Mouse (Mus musculus) heart, embryonic 12.5 days (tissue): ENCODE measurements around the gene Parva. TPM values are rescaled to one million over a fixed set of nuclear protein-coding genes. Genes with fewer than 3 reads are reported as not detected.

Source experiments
- ATAC-seq: fragments of 200-750 bp; cut with Nextera tagmentation; 2 replicates; pipeline ENCODE4 v1.8.0; 2017; ENCODE audit warnings: moderate TSS enrichment, moderate library complexity; ENCODE audit not compliant: insufficient number of reproducible peaks, low FRiP score
- H3K27ac ChIP-seq: fragments of 300-500 bp; sonication (generic); 2 replicates; pipeline ENCODE4 v1.5.1; 2016; ENCODE audit warnings: mild to moderate bottlenecking, moderate library complexity; ENCODE audit not compliant: poor library complexity, severe bottlenecking
- H3K27me3 ChIP-seq: fragments of 300-500 bp; sonication (generic); replicated peaks from 2 replicates; pipeline ENCODE4 v1.6.1; 2016; ENCODE audit warnings: mild to moderate bottlenecking, moderate library complexity
- H3K36me3 ChIP-seq: fragments of 300-500 bp; sonication (generic); 2 replicates; pipeline ENCODE4 v1.6.1; 2016; ENCODE audit warnings: mild to moderate bottlenecking, moderate library complexity
- H3K4me1 ChIP-seq: fragments of 300-500 bp; sonication (generic); replicated peaks from 2 replicates; pipeline ENCODE4 v1.6.1; 2016; ENCODE audit warnings: mild to moderate bottlenecking
- H3K4me2 ChIP-seq: fragments of 300-500 bp; sonication (generic); 2 replicates; pipeline ENCODE4 v1.6.1; 2016; ENCODE audit warnings: mild to moderate bottlenecking, moderate library complexity
- H3K4me3 ChIP-seq: fragments of 300-500 bp; sonication (generic); 2 replicates; pipeline ENCODE4 v1.5.1; 2016; ENCODE audit warnings: mild to moderate bottlenecking
- H3K9ac ChIP-seq: fragments of 300-500 bp; sonication (generic); 2 replicates; pipeline ENCODE4 v1.6.1; 2016; ENCODE audit warnings: mild to moderate bottlenecking, moderate library complexity
- H3K9me3 ChIP-seq: fragments of 300-500 bp; sonication (generic); replicated peaks from 2 replicates; pipeline ENCODE4 v1.6.1; 2016; ENCODE audit warnings: mild to moderate bottlenecking, moderate library complexity
- WGBS: fragments of 180-500 bp; shearing (Covaris S2); methylation state at CpG from one replicate; pipeline ENCODE4 v1.1.7; 2016; 5-methylcytosine and 5-hydroxymethylcytosine counted together
- polyA plus RNA-seq: library from polyadenylated mRNA; unstranded; fragments of >200 nt; fragmentation: Nextera tagmentation; extraction: Ambion mirVana; gene quantifications from 2 replicates; pipeline ENCODE4 v1.2.1, GENCODE M21; 2016

The Parva gene
- polyA plus RNA-seq, 1 experiment from 2014 or later: 103 TPM

GRCm38 (mm10) chr7:112426811-112427210 is 494 bp upstream of the Parva start:
- Histone ChIP-seq H3K27ac (peak overlapping the region; percentile 99), H3K9me3 (0 out of 2 replicates have a peak, but pooled peaks cover 4% of the 10 kb centered on the region), H3K4me2 (peak overlapping the region; percentile 74), H3K4me1 (peaks cover 24% of the 10 kb centered on the region), H3K9ac (peak overlapping the region; percentile 96; the same call in 1 of the 2 replicates), H3K36me3 (peaks cover 3% of the 10 kb centered on the region; the same call in 1 of the 2 replicates), H3K27me3 (no peaks in the 10 kb centered on the region), H3K4me3 (peak overlapping the region; percentile 77; the same call in 1 of the 2 replicates)
- no peak for ATAC-seq
- 42% methylated on average over 5 of the region's 5 CpGs for WGBS

- Histone ChIP-seq H3K27ac (peak overlapping the region; percentile 99), H3K9me3 (0 out of 2 replicates have a peak, but pooled peaks cover 4% of the 10 kb centered on the region), H3K4me1 (peaks cover 24% of the 10 kb centered on the region), H3K27me3 (no peaks in the 10 kb centered on the region), H3K4me3 (peak overlapping the region; percentile 77), H3K4me2 (peak overlapping the region; percentile 74), H3K9ac (peak overlapping the region; percentile 96), H3K36me3 (peaks cover 3% of the 10 kb centered on the region; the same call in 1 of the 2 replicates)
- ATAC-seq: peak; percentile 89
- WGBS: under 1% methylated on average over 22 of the region's 22 CpGs
Measured at GRCm38 (mm10) chr7:112428158-112428535, 842 bp downstream of the Parva start.

DNA sequence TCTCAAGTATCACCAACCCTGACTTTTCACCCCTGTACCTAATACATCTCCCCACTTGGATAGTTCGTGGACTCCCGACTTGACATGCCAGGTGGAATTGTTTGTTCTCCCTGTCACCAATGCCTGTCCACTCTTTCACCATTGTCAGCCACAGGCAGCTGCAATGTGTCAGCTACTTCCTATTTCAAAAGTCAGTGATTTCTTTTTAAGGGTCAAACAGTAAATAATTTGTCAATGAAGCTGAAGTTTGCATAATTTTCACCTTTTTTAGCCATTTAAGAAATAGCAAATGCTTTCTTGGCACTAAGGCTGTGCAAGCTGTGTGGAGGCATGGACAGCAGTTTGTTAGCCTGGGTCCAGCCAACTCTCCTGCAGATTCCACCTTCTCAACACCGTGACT is 12.5 kb downstream of the Parva start:
- H3K27ac ChIP-seq: no peak overlapping the region
- no peak for ATAC-seq
- no peak overlapping the region for H3K9ac ChIP-seq
- H3K9me3 ChIP-seq: peaks cover 5% of the 10 kb centered on the region
- 58% methylated on average over 3 of the region's 3 CpGs for WGBS
- no peaks in the 10 kb centered on the region for H3K27me3 ChIP-seq
- no peak overlapping the region for H3K4me2 ChIP-seq
- peaks cover 13% of the 10 kb centered on the region for H3K36me3 ChIP-seq
- no peak overlapping the region for H3K4me3 ChIP-seq
- peaks cover 65% of the 10 kb centered on the region for H3K4me1 ChIP-seq

- H3K4me2 ChIP-seq: peak overlapping the region; percentile 54
- peak overlapping the region; percentile 50 for H3K27ac ChIP-seq
- peak overlapping the region; percentile 25; the same call in 1 of the 2 replicates for H3K9ac ChIP-seq
- H3K4me3 ChIP-seq: no peak overlapping the region
- peak; percentile 45; the same call in 1 of the 2 replicates for ATAC-seq
- H3K36me3 ChIP-seq: no peaks in the 10 kb centered on the region
- H3K27me3 ChIP-seq: no peaks in the 10 kb centered on the region
- peaks cover 61% of the 10 kb centered on the region for H3K4me1 ChIP-seq
- WGBS: 24% methylated on average over 12 of the region's 12 CpGs
- no peaks in the 10 kb centered on the region; the same call in 1 of the 2 replicates for H3K9me3 ChIP-seq
Measured at GRCm38 (mm10) chr7:112444152-112444984, 17.1 kb downstream of the Parva start.

DNA sequence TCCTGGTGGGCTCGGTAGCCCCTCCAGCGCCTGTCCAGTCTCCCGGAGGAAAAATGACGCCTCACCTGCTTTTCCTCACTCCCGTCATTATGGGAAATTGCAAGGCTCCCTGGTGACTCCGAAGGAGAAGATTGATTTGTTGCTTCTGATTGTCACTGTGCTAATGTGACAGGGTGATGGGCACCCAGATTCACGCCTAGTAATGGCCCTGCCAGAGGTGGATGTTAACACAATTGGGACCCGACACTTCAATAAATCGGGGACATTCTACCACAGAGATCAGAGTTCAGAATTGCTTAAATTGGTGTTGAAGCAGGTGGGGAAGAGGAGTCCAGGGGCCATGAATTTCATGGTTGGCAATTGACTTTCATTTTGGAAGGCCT is 17.7 kb downstream of the Parva start:
- H3K27me3 ChIP-seq: no peaks in the 10 kb centered on the region
- ATAC-seq: no peak
- H3K9ac ChIP-seq: 0 out of 2 replicates have a peak overlapping the region, but pooled peaks have one; percentile 15
- H3K27ac ChIP-seq: peak overlapping the region; percentile 50
- H3K9me3 ChIP-seq: no peaks in the 10 kb centered on the region; the same call in 1 of the 2 replicates
- H3K4me1 ChIP-seq: peaks cover 60% of the 10 kb centered on the region
- H3K4me3 ChIP-seq: no peak overlapping the region
- H3K36me3 ChIP-seq: 0 out of 2 replicates have a peak, but pooled peaks cover 2% of the 10 kb centered on the region
- WGBS: 31% methylated on average over 9 of the region's 9 CpGs
- H3K4me2 ChIP-seq: peak overlapping the region; percentile 54

GRCm38 (mm10) chr7:112446498-112446897 is 19.2 kb downstream of the Parva start:
- Histone ChIP-seq H3K36me3 (0 out of 2 replicates have a peak, but pooled peaks cover 2% of the 10 kb centered on the region), H3K4me2 (no peak overlapping the region), H3K9ac (no peak overlapping the region), H3K9me3 (no peaks in the 10 kb centered on the region; the same call in 1 of the 2 replicates), H3K27ac (no peak overlapping the region), H3K27me3 (no peaks in the 10 kb centered on the region), H3K4me1 (peaks cover 49% of the 10 kb centered on the region), H3K4me3 (no peak overlapping the region)
- ATAC-seq: no peak
- WGBS: 85% methylated on average over 4 of the region's 4 CpGs

DNA sequence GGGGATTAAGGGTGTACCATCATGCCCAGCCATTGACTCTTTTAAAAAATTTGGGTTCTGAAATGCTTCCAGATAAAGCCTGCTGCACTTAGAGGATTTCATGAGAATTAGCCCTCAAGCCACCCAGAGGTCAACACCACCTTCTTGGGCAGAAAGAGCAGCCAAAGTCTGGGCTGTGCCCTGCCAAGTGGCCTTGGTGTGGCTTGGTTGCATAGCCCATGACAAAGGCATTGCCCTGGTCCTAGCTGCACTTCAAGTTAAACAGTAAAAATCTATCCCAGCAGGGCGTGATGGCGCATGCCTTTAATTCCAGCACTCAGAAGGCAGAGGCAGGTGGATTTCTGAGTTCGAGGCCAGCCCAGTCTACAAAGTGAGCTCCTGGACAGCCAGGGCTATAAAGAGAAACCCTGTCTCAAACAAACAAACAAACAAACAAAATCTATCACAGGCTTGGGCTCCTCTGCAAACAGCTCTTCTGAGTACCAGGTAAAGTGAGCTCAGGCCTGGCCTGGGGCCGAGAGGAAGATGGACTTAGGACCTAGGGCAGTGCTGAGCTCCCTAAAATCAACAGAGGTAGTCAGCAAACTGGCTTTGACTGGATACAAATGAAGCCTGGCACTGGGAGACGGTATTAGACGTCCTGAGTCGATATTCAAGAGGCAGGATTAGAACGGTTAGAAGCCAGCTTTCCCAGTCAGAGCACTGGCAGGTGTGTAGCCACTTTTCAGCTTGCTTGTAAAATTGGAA is 22.8 kb downstream of the Parva start:
- Histone ChIP-seq H3K27me3 (no peaks in the 10 kb centered on the region), H3K36me3 (0 out of 2 replicates have a peak, but pooled peaks cover 2% of the 10 kb centered on the region), H3K4me2 (no peak overlapping the region), H3K9me3 (no peaks in the 10 kb centered on the region; the same call in 1 of the 2 replicates), H3K27ac (no peak overlapping the region), H3K4me1 (peaks cover 33% of the 10 kb centered on the region), H3K9ac (no peak overlapping the region), H3K4me3 (no peak overlapping the region)
- WGBS: 80% methylated on average over 8 of the region's 8 CpGs
- ATAC-seq: no peak

- no peaks in the 10 kb centered on the region for H3K27me3 ChIP-seq
- H3K9me3 ChIP-seq: no peaks in the 10 kb centered on the region
- no peak overlapping the region for H3K27ac ChIP-seq
- no peak overlapping the region for H3K4me2 ChIP-seq
- H3K36me3 ChIP-seq: 0 out of 2 replicates have a peak, but pooled peaks cover 2% of the 10 kb centered on the region
- ATAC-seq: no peak
- peaks cover 35% of the 10 kb centered on the region for H3K4me1 ChIP-seq
- 71% methylated on average over 5 of the region's 5 CpGs for WGBS
- H3K9ac ChIP-seq: no peak overlapping the region
- H3K4me3 ChIP-seq: no peak overlapping the region
Measured at GRCm38 (mm10) chr7:112452471-112452870, 25.2 kb downstream of the Parva start.

DNA sequence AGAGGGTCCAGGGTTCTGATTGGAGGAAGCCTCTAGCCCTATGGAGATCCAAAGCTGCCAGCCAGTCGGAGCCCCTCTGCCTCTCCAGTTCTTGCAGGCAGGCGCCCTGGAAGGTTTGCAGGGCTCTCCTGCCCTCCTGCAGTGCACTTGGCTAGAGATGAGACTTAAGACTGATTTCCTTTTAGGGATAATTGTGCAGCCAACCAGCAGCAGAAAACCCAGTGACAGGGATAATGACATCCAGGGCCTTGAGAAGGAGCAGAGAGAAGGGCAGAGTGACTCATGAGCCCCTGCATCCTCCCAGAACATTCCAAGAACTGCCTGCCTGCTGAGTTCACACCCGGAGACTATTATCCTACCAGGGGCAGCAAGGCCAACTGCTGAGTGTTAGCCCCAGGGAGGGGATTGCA is 26.5 kb downstream of the Parva start:
- no peaks in the 10 kb centered on the region for H3K27me3 ChIP-seq
- no peaks in the 10 kb centered on the region for H3K9me3 ChIP-seq
- ATAC-seq: no peak
- peak overlapping the region; percentile 72 for H3K27ac ChIP-seq
- H3K4me1 ChIP-seq: peaks cover 47% of the 10 kb centered on the region
- no peak overlapping the region for H3K4me3 ChIP-seq
- WGBS: 9% methylated on average over 3 of the region's 3 CpGs
- H3K36me3 ChIP-seq: 0 out of 2 replicates have a peak, but pooled peaks cover 2% of the 10 kb centered on the region
- no peak overlapping the region for H3K4me2 ChIP-seq
- no peak overlapping the region for H3K9ac ChIP-seq

DNA sequence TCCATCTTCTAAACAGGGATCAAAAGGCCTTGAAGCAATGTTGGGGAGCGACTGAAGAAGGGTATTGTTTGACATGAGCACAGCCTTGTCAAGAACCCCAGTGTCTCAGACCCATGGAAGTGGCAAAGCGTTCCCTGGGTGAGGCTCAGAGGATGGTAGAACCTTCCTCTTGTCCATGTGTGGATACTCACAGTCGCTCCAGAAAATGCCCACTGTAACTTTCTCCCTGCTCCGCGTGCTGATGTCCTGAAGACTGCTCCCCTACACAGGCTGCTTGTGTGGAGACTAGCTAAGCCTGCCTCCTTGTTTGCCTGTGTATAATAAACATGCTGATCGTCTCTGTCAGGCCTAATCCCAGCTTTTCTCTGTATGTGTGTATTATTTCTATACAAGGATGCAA is 27.1 kb downstream of the Parva start:
- H3K4me2 ChIP-seq: no peak overlapping the region
- WGBS: 62% methylated on average over 6 of the region's 6 CpGs
- H3K36me3 ChIP-seq: 0 out of 2 replicates have a peak, but pooled peaks cover 2% of the 10 kb centered on the region
- H3K4me1 ChIP-seq: peaks cover 48% of the 10 kb centered on the region
- H3K4me3 ChIP-seq: no peak overlapping the region
- H3K27ac ChIP-seq: peak overlapping the region; percentile 72
- H3K9ac ChIP-seq: no peak overlapping the region; the same call in 1 of the 2 replicates
- ATAC-seq: no peak
- H3K27me3 ChIP-seq: no peaks in the 10 kb centered on the region
- H3K9me3 ChIP-seq: no peaks in the 10 kb centered on the region

DNA sequence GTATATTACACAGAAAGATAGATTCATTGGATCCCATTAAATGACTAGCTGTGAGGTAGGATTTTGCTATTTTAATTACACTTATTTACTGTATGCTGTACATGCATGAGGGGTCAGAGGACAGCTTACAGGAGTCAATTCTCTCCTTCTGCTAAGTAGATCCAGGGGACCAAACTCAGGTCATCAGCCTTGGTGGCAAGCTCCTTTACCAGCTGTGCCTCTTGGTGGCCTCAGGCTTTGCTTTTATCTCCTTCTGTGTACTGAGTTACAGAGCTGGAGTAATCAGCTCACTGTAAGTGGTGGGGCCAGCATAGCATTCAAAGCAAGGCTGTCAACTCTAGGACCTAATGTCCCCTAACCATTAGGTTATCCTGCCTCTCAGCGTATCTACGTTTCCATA is 27.6 kb downstream of the Parva start:
- Histone ChIP-seq H3K27ac (peak overlapping the region; percentile 72; the same call in 1 of the 2 replicates), H3K4me1 (peaks cover 46% of the 10 kb centered on the region), H3K4me2 (no peak overlapping the region), H3K36me3 (0 out of 2 replicates have a peak, but pooled peaks cover under 1% of the 10 kb centered on the region), H3K4me3 (no peak overlapping the region), H3K9ac (no peak overlapping the region), H3K9me3 (no peaks in the 10 kb centered on the region), H3K27me3 (no peaks in the 10 kb centered on the region)
- WGBS: 58% methylated on average over 2 of the region's 2 CpGs
- ATAC-seq: no peak
